Mouse (Mus musculus) neural tube, embryonic 12.5 days (tissue): ENCODE results near the gene Gm20388. TPM values are rescaled to one million over a fixed set of nuclear protein-coding genes. Genes with fewer than 3 reads are reported as not detected.

Source experiments
- ATAC-seq: fragments of 200-750 bp; cut with Nextera tagmentation; 2 replicates; pipeline ENCODE4 v1.8.0; 2017; ENCODE audit warnings: low read depth, mild to moderate bottlenecking, moderate TSS enrichment, moderate library complexity; ENCODE audit not compliant: low FRiP score
- H3K27ac ChIP-seq: fragments of 300-500 bp; sonication (generic); 2 replicates; pipeline ENCODE4 v1.5.1; 2016
- H3K27me3 ChIP-seq: fragments of 300-500 bp; sonication (generic); replicated peaks from 2 replicates; pipeline ENCODE4 v1.6.1; 2016; ENCODE audit warnings: mild to moderate bottlenecking
- H3K36me3 ChIP-seq: fragments of 300-500 bp; sonication (generic); 2 replicates; pipeline ENCODE4 v1.6.1; 2016; ENCODE audit warnings: mild to moderate bottlenecking
- H3K4me1 ChIP-seq: fragments of 300-500 bp; sonication (generic); 2 replicates; pipeline ENCODE4 v1.6.1; 2016
- H3K4me2 ChIP-seq: fragments of 300-500 bp; sonication (generic); replicated peaks from 2 replicates; pipeline ENCODE4 v1.6.1; 2016; ENCODE audit warnings: mild to moderate bottlenecking
- H3K4me3 ChIP-seq: fragments of 300-500 bp; sonication (generic); 2 replicates; pipeline ENCODE4 v1.5.1; 2016
- H3K9ac ChIP-seq: fragments of 300-500 bp; sonication (generic); 2 replicates; pipeline ENCODE4 v1.6.1; 2016; ENCODE audit warnings: mild to moderate bottlenecking
- H3K9me3 ChIP-seq: fragments of 300-500 bp; sonication (generic); 2 replicates; pipeline ENCODE4 v1.6.1; 2016; ENCODE audit warnings: mild to moderate bottlenecking
- WGBS: fragments of 180-500 bp; shearing (Covaris S2); methylation state at CpG from one replicate; pipeline ENCODE4 v1.1.7; 2016; 5-methylcytosine and 5-hydroxymethylcytosine counted together
- polyA plus RNA-seq: library from polyadenylated mRNA; unstranded; fragments of >200 nt; fragmentation: Nextera tagmentation; extraction: Ambion mirVana; gene quantifications from 2 replicates; pipeline ENCODE4 v1.2.1, GENCODE M21; 2016

Gene Gm20388
- polyA plus RNA-seq, 1 experiment from 2014 or later: not detected

GRCm38 (mm10) chr8:120124836-120125389 lies 214.3 kb downstream of the Gm20388 start:
- H3K4me1 ChIP-seq: peaks cover 21% of the 10 kb centered on the region
- no peak overlapping the region for H3K27ac ChIP-seq
- H3K4me2 ChIP-seq: no peak overlapping the region
- no peak overlapping the region for H3K4me3 ChIP-seq
- no peaks in the 10 kb centered on the region for H3K9me3 ChIP-seq
- H3K27me3 ChIP-seq: peaks cover 4% of the 10 kb centered on the region; the same call in 1 of the 2 replicates
- no peak for ATAC-seq
- H3K9ac ChIP-seq: no peak overlapping the region
- WGBS: 55% methylated on average over 7 of the region's 7 CpGs
- no peaks in the 10 kb centered on the region for H3K36me3 ChIP-seq

- WGBS: 37% methylated on average over 14 of the region's 14 CpGs
- Histone ChIP-seq H3K4me2 (no peak overlapping the region), H3K9ac (no peak overlapping the region)
Measured at GRCm38 (mm10) chr8:120126357-120127161, 215.9 kb downstream of the Gm20388 start.

GRCm38 (mm10) chr8:120129547-120129946 lies 218.9 kb downstream of the Gm20388 start:
- no peaks in the 10 kb centered on the region for H3K9me3 ChIP-seq
- no peak overlapping the region; the same call in 1 of the 2 replicates for H3K27ac ChIP-seq
- ATAC-seq: no peak
- no peak overlapping the region for H3K4me2 ChIP-seq
- no peak overlapping the region for H3K9ac ChIP-seq
- 66% methylated on average over 4 of the region's 4 CpGs for WGBS
- no peaks in the 10 kb centered on the region for H3K27me3 ChIP-seq
- H3K4me1 ChIP-seq: peaks cover 19% of the 10 kb centered on the region
- no peak overlapping the region for H3K4me3 ChIP-seq
- no peaks in the 10 kb centered on the region for H3K36me3 ChIP-seq

More at GRCm38 (mm10) chr8:120126357-120127161, 215.9 kb downstream of the Gm20388 start:
- ATAC-seq: no peak
- Histone ChIP-seq H3K4me3 (no peak overlapping the region), H3K9me3 (no peaks in the 10 kb centered on the region), H3K27me3 (peaks cover under 1% of the 10 kb centered on the region; the same call in 1 of the 2 replicates), H3K36me3 (no peaks in the 10 kb centered on the region), H3K27ac (no peak overlapping the region), H3K4me1 (peaks cover 21% of the 10 kb centered on the region)

GRCm38 (mm10) chr8:120131158-120131557 lies 220.5 kb downstream of the Gm20388 start:
- H3K4me1 ChIP-seq: peaks cover 8% of the 10 kb centered on the region
- ATAC-seq: no peak
- H3K9ac ChIP-seq: no peak overlapping the region
- no peaks in the 10 kb centered on the region for H3K36me3 ChIP-seq
- WGBS: 86% methylated on average over 8 of the region's 8 CpGs
- H3K27me3 ChIP-seq: no peaks in the 10 kb centered on the region
- no peaks in the 10 kb centered on the region for H3K9me3 ChIP-seq
- no peak overlapping the region for H3K4me2 ChIP-seq
- no peak overlapping the region for H3K4me3 ChIP-seq
- H3K27ac ChIP-seq: no peak overlapping the region

- no peak overlapping the region for H3K9ac ChIP-seq
- no peak for ATAC-seq
- H3K4me2 ChIP-seq: no peak overlapping the region
- H3K27ac ChIP-seq: no peak overlapping the region
- no peaks in the 10 kb centered on the region for H3K9me3 ChIP-seq
- 88% methylated on average over 7 of the region's 7 CpGs for WGBS
- H3K27me3 ChIP-seq: no peaks in the 10 kb centered on the region
- H3K4me3 ChIP-seq: no peak overlapping the region
- no peaks in the 10 kb centered on the region for H3K4me1 ChIP-seq
- no peaks in the 10 kb centered on the region for H3K36me3 ChIP-seq
Measured at GRCm38 (mm10) chr8:120133169-120133568, 222.5 kb downstream of the Gm20388 start.

GRCm38 (mm10) chr8:120135687-120136086 lies 225.0 kb downstream of the Gm20388 start:
- H3K4me2 ChIP-seq: no peak overlapping the region
- no peak overlapping the region for H3K4me3 ChIP-seq
- ATAC-seq: no peak
- no peak overlapping the region for H3K27ac ChIP-seq
- no peaks in the 10 kb centered on the region for H3K36me3 ChIP-seq
- 89% methylated on average over 7 of the region's 7 CpGs for WGBS
- H3K9ac ChIP-seq: no peak overlapping the region
- H3K27me3 ChIP-seq: no peaks in the 10 kb centered on the region
- no peaks in the 10 kb centered on the region for H3K4me1 ChIP-seq
- H3K9me3 ChIP-seq: no peaks in the 10 kb centered on the region

- ATAC-seq: no peak
- Histone ChIP-seq H3K27me3 (no peaks in the 10 kb centered on the region), H3K4me2 (no peak overlapping the region), H3K27ac (no peak overlapping the region), H3K4me1 (no peaks in the 10 kb centered on the region), H3K4me3 (no peak overlapping the region), H3K9me3 (no peaks in the 10 kb centered on the region), H3K36me3 (no peaks in the 10 kb centered on the region), H3K9ac (no peak overlapping the region)
- 66% methylated on average over 7 of the region's 7 CpGs for WGBS
Measured at GRCm38 (mm10) chr8:120136618-120137017, 226.0 kb downstream of the Gm20388 start.

- no peak overlapping the region for H3K27ac ChIP-seq
- no peak overlapping the region for H3K9ac ChIP-seq
- 47% methylated on average over 2 of the region's 2 CpGs for WGBS
- no peaks in the 10 kb centered on the region for H3K9me3 ChIP-seq
- ATAC-seq: no peak
- no peaks in the 10 kb centered on the region for H3K36me3 ChIP-seq
- no peak overlapping the region for H3K4me2 ChIP-seq
- H3K27me3 ChIP-seq: no peaks in the 10 kb centered on the region
- H3K4me1 ChIP-seq: peaks cover 3% of the 10 kb centered on the region; the same call in 1 of the 2 replicates
- no peak overlapping the region for H3K4me3 ChIP-seq
Measured at GRCm38 (mm10) chr8:120138958-120139357, 228.3 kb downstream of the Gm20388 start.

GRCm38 (mm10) chr8:120140769-120141168 lies 230.1 kb downstream of the Gm20388 start:
- peaks cover 15% of the 10 kb centered on the region for H3K4me1 ChIP-seq
- H3K4me2 ChIP-seq: no peak overlapping the region
- no peak overlapping the region for H3K27ac ChIP-seq
- H3K9me3 ChIP-seq: no peaks in the 10 kb centered on the region
- ATAC-seq: no peak
- no peaks in the 10 kb centered on the region for H3K27me3 ChIP-seq
- no peaks in the 10 kb centered on the region for H3K36me3 ChIP-seq
- 77% methylated on average over 3 of the region's 3 CpGs for WGBS
- no peak overlapping the region; the same call in 1 of the 2 replicates for H3K9ac ChIP-seq
- H3K4me3 ChIP-seq: no peak overlapping the region

GRCm38 (mm10) chr8:120143911-120144651 lies 233.4 kb downstream of the Gm20388 start:
- Histone ChIP-seq H3K27me3 (no peaks in the 10 kb centered on the region), H3K27ac (no peak overlapping the region), H3K4me2 (no peak overlapping the region), H3K4me3 (no peak overlapping the region), H3K9me3 (no peaks in the 10 kb centered on the region), H3K4me1 (peaks cover 15% of the 10 kb centered on the region), H3K36me3 (0 out of 2 replicates have a peak, but pooled peaks cover 5% of the 10 kb centered on the region), H3K9ac (no peak overlapping the region)
- WGBS: 63% methylated on average over 15 of the region's 15 CpGs
- ATAC-seq: no peak

- Histone ChIP-seq H3K4me3 (no peak overlapping the region), H3K4me2 (no peak overlapping the region), H3K9me3 (no peaks in the 10 kb centered on the region), H3K27me3 (no peaks in the 10 kb centered on the region), H3K36me3 (0 out of 2 replicates have a peak, but pooled peaks cover 5% of the 10 kb centered on the region), H3K9ac (no peak overlapping the region), H3K27ac (no peak overlapping the region), H3K4me1 (peaks cover 15% of the 10 kb centered on the region)
- ATAC-seq: no peak
- 63% methylated on average over 12 of the region's 12 CpGs for whole genome bisulfite sequencing
Measured at GRCm38 (mm10) chr8:120144652-120145301, 234.1 kb downstream of the Gm20388 start.

- no peak overlapping the region for H3K27ac ChIP-seq
- WGBS: 87% methylated on average over 1 of the region's 1 CpGs
- H3K4me2 ChIP-seq: no peak overlapping the region
- no peak for ATAC-seq
- H3K4me1 ChIP-seq: peaks cover 15% of the 10 kb centered on the region
- H3K9me3 ChIP-seq: no peaks in the 10 kb centered on the region
- H3K36me3 ChIP-seq: peaks cover 7% of the 10 kb centered on the region; the same call in 1 of the 2 replicates
- no peaks in the 10 kb centered on the region for H3K27me3 ChIP-seq
- H3K4me3 ChIP-seq: no peak overlapping the region
- H3K9ac ChIP-seq: no peak overlapping the region
Measured at GRCm38 (mm10) chr8:120146051-120146450, 235.4 kb downstream of the Gm20388 start.
